Mouse (Mus musculus) urinary bladder, postnatal 4 days (tissue): ENCODE data around the gene Arhgap44.

ENCODE experiments used
- DNase-seq, 2 experiments: peaks; one replicate each; pipeline ENCODE4 v3.0.0; 2021 to 2022; ENCODE audit warnings: low spot score in 2 of 2

Arhgap44 gene

GRCm38 (mm10) chr11:65162767-65163120 is at the start of gene Arhgap44:
Gene Arhgap44, minus strand, starts transcription at chr11:65162961.
- DNase-seq = peak; percentile 50 to 71

DNA sequence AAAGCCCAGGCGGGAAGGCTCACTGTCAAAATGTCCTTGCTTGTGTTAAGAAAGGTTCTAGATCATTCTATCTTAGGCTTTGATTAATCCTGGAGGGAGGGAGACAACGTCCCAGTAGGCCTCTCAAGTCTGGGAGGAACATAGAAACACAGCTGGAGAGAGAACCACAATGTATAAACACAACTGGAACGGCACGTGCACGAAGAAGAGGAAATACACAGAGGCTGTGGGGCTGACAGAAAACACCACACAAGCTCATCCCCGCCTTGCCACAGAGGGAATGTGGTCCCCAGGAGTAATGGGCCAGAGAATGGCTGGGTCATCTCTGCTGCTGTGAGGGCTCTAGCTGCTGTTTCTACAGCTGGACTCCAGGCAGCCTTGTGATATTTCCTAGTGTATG is 48.9 kb upstream of the Arhgap44 start:
- DNase-seq = no peak

DNA sequence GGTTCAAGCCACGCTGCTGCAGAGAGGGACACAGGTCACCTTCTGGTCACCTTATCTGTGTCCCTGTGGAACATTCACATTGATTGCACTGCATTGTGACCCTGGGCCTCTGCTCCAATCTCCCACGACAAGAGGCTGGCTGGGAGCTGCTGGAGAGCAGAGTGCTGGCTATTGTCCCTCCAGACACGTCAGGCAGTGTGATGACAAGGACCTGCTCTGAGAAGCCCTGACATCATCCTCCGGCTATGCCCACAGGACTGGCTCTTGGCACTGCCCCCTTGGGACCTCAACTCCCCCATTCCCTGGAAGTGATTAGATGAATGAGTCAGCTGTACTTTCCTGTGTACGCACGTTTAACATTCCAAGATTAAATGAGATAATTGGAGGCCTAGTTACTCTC is 46.7 kb upstream of the Arhgap44 start:
- no peak for DNase-seq

GRCm38 (mm10) chr11:65205306-65205705 is 42.5 kb upstream of the Arhgap44 start:
- no peak for DNase-seq

GRCm38 (mm10) chr11:65204651-65205050 is 41.9 kb upstream of the Arhgap44 start:
- DNase-seq = no peak

DNA sequence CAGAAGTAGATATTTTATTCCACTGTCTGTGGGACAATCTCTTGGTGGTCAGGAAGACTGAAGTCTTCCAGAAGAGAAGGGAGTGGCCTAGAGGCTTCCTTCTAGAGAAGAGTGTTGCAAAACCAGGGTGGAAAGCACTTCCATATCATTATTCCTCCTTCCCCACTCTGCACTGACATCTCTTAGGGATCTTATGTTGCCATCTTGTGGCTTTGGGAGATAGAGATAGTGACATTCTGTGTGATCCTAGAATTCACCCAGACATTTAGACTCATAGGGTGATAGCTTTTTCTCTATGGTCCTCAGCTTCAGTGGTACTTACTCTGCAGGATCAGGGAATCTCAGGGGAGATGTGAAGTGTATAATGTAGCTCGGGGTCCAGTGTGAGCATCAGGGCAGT is 40.3 kb upstream of the Arhgap44 start:
- no peak for DNase-seq

GRCm38 (mm10) chr11:65202236-65202635 is 39.5 kb upstream of the Arhgap44 start:
- DNase-seq = no peak

DNA sequence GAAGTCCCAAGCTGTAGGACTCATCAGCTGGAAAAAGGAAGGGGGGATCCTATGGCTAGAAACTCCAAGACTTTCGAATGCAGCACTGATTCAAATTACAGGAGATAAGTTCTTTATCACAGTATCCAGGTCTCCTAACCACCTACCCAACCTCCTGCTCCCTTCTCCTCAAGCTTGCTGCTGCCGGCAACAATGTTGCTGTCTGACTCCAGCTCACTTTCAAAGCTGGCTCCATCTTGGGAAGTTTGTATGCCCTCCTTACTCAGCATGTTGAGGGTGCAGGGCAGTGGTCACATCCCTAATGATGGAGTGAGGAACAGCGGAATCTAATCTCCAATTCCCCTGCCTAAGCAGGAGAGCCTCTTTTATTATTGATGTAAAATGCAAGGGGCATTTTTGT is 35.3 kb upstream of the Arhgap44 start:
- DNase-seq = no peak

- DNase-seq = peak in 1 of 2 experiments; percentile 70
These were observed 34.5 kb upstream of the Arhgap44 start for GRCm38 (mm10) chr11:65197280-65197679.

DNA sequence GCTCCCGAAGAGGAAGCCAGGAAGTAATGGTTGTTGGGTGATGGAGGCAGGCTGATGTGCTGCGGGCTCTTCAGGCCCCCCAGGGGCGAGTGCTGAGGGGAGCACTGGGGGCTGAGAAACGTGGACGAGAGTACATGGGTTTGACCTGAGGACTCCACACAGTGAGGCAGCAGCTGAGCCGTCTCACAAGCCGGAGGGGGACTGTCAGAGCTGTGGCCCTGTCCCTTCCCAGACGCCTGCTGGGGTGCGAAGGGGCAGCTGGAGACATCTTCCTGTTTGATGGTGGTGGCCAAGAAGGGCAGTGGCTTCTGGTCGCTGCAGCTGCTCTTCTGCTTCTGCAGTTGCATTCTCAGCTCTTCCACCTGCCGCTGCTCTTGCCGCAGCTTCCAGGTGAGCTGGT is 24.2 kb upstream of the Arhgap44 start:
- no peak for DNase-seq

DNA sequence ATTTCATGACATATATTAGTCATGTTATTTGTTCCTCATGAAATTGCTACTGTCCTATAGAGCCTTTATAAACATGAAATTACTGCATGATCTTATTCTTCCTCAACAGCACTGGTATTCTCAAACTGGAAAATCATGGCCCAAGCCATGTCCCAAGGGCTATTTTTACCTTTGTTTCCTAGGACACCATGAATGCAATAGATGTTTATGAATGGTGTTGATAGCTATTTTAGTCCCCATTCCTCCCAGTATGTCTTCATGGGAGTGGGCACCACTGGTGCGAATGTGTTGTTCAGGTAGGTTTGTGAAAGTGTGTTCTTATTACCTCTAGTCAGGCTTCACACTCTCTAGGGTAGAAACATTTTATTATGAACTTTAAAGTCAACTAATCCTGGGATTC is 22.4 kb upstream of the Arhgap44 start:
- no peak for DNase-seq

DNA sequence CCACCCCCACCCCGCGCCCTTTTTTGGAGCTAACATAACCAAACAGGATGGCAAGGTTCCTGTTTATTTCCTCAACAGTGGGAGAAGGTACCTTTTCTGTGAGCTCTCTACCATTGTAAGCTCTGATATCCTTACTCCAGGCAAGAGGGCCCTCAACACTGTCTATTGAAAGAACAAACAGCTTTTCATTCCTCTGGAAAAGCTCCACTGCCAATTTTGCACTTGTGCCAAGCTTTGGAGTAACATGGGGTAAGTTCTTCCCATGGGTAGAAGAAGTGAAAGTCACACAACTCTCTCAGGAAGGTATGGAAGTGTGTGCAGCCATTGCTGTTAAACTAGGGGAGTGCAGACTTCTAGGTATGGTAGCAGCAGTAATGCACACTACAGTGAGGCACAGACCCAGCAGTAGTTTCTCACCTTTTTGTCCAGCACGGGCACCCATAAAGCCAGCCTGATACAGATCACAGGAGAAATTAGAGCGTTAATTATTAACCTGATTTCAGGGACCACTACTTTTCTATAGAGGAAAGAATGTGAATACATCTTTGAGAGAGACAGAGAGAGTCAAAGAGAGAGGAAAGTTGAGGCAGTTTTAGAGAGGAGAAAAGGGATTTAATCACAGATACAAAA is 7.5 kb upstream of the Arhgap44 start:
- no peak for DNase-seq

GRCm38 (mm10) chr11:65161881-65162766 is 637 bp downstream of the Arhgap44 start:
- DNase-seq = no peak

DNA sequence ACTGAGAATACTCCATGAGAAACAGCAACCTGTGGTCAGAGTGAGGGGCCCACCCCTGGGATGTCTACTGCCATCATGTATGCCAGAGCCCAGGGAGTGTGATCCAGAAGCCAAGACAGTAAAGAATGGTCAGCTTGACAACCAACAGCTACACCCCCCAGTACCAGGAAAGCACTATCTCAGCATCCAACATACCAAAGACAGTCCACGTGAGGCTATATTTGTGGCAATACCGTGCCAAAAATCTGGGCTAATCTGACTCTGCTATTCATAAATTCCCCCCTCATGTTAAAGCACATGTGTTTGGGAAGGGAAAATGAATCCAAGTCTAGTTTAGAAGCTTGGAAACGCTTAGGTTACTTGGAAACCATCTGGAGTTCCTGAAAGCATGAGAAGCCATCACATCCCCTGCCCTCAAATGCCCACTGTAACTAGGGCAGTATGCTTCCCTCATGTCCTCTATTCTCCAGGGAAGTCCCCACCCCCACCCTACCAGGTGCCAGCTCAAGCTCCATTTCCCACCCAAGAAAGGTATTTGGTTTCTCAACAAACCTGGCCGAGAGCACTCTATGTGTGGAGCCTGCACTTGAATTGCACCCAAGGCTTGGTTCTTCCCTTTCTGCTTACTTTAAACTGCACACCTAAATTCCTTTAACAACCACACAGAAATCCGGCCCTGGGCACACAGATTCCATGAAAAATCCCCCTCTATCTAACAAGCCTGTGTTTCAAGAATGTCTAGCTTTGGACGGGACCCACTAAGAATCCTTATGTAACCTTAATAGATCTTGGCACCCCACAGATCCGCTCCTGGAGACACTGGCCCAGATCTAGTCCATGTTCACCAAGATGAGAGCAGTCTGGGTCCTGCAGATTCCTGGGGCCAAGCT is 1.5 kb downstream of the Arhgap44 start:
- no peak for DNase-seq

DNA sequence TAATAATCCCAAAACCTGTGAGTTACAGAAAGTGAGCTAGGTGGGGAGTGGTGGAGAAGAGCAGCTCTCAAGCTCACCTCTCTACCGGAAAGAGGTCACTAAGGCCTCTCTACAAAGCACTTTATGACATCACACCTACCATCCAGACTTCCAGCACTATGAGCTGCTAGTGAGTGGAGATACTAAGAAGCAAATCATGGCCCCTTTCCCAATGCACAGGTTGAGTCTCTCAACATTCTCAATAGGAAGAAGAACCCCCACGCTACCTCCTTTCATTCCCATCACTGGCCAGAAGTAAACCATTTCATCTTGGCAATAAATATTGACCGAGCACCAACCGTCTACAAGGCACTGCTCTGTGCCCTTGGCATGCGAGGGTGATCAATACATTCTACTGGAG is 3.0 kb downstream of the Arhgap44 start, which contains the start of gene 1700086D15Rik:
1700086D15Rik (minus strand) TSS at position 101 of the 400 bp plus-strand sequence.
- DNase-seq = no peak

GRCm38 (mm10) chr11:65158658-65158990 is 4.1 kb downstream of the Arhgap44 start:
- no peak for DNase-seq

DNA sequence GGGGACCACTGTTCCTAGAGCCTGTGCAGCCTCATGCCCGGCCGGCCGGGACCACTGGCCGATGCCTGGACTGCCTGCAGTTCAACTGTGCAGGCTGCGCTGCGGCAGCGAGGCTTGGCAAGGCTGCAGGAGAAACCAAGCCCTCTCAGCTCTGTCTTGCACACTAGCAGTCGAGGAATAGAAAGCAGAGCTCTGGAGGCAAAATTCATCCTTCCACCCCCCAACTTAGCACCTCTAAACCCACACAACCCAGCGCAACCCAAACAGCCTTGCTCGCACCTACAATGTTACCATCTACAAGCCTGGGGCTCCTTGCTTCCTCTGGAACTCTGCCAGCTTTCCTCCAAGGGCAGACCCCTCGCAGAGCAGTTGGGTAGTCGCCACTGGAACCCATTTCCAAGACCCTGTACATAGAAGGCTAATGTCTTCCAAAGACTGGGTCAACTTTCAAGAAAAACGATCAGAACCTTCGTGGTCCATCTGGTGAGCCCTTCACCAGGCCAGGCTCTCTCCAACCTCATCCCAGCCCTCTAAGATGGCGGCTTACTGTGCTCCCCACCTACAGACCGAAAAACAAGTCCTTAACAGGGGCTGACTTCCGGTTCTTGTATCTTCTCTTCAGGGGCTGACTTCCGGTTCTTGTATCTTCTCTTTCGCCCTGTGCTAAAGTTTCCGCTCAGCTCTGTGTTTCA is 4.6 kb downstream of the Arhgap44 start:
- DNase-seq = no peak

DNA sequence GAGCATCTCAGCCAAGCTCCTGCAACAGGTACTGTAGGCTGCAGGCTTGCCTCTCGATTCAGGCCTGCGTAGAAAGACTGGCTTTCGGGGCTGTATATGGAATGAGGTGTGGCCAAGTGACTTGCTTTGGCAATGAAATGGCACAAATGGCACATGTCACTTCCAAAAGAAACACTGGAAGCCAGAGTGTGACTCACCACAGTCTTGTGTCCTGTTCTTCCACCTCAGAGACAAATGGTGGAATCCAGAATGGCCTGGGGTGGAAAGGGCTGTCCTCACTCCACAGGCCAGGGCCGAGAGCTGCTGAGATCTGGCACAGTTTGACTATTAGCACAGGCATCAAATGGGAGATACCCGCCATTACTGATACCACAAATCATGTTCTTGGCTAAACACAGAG is 9.8 kb downstream of the Arhgap44 start:
- no peak for DNase-seq

- no peak for DNase-seq
These were observed 14.3 kb downstream of the Arhgap44 start for GRCm38 (mm10) chr11:65148441-65148840.

DNA sequence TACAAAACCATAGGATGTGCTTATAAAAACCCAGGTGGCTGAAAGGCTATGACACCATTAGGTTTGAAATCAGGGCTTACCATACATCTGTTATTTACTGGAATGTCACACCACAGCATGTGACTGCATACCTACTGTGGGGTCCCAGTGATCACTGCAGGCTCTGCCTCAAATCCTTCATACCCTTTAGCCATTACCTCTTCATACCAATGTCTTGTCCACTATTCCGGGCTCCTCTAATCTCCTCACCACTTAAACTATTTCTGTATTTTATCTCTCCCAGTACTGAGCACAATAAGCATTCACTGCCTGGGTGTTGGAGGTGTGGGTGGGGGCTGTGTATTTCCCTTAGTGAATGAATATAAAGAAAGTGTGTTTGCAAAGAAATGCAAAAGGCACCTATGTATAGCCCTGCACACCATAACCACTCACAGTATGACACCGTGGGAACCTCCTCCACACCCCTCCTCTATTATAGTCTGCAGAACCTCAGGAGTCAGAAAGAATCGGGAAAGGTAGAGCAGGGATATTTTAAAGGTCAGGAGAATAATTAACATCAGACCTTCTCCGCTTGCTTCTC is 19.8 kb downstream of the Arhgap44 start:
- DNase-seq = no peak

DNA sequence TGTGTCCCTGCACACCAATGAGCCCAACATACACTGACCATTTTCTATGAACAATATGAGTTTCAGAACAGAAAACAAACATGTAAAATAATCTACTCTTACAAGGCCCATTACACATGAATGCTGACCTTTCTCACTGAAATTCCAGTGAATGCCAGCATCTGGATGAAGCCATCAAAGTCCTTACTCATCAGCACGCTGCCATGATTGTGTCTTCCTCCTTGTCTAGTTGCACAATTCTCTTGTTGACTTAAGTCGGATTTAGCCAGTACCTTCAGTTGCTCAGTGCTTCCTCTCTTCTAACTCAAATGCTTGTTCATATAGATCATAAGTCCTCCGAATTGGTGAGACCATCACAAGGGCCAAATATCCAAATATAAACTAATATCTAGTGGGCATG is 23.7 kb downstream of the Arhgap44 start:
- no peak for DNase-seq
